Mouse (Mus musculus): ENCODE results near the gene A230050P20Rik. TPM values are rescaled to one million over a fixed set of nuclear protein-coding genes. Genes with fewer than 3 reads are reported as not detected.

The A230050P20Rik gene
- polyA plus RNA-seq, 1 experiment from 2014 or later = 6.3 TPM

GRCm38 (mm10) chr9:20837184-20837947, 31.1 kb upstream of the A230050P20Rik start:
- DNase-seq (ENCODE audit: low spot score) (peak; percentile 15), ATAC-seq (ENCODE audit: low read depth) (no peak)
- no peaks in the 10 kb centered on the region for H3K27me3 ChIP-seq (replicated peaks; ENCODE audit: control insufficient read depth, insufficient read depth, low read length)
- no peak overlapping the region for H3K9ac ChIP-seq (ENCODE audit: low read depth, low read length)
- no peak overlapping the region for H3K4me2 ChIP-seq (ENCODE audit: low read depth, low read length)
- 70% methylated on average over 9 of the region's 9 CpGs for WGBS
- no peaks in the 10 kb centered on the region for H3K4me1 ChIP-seq (ENCODE audit: control insufficient read depth, insufficient read depth, low read length)
- H3K36me3 ChIP-seq (ENCODE audit: control insufficient read depth, insufficient read depth, low read length) = no peaks in the 10 kb centered on the region
- no peak overlapping the region for H3K4me3 ChIP-seq (ENCODE audit: low read depth, low read length)
- H3K27ac ChIP-seq (replicated peaks; ENCODE audit: low read depth, low read length) = no peak overlapping the region
- no peaks in the 10 kb centered on the region for H3K9me3 ChIP-seq (ENCODE audit: control insufficient read depth, low read length)

GRCm38 (mm10) chr9:20838931-20839330, 29.5 kb upstream of the A230050P20Rik start:
- Histone ChIP-seq H3K4me3 (ENCODE audit: low read depth, low read length) (no peak overlapping the region), H3K27me3 (replicated peaks; ENCODE audit: control insufficient read depth, insufficient read depth, low read length) (no peaks in the 10 kb centered on the region), H3K4me1 (ENCODE audit: control insufficient read depth, insufficient read depth, low read length) (no peaks in the 10 kb centered on the region), H3K36me3 (ENCODE audit: control insufficient read depth, insufficient read depth, low read length) (no peaks in the 10 kb centered on the region), H3K9ac (ENCODE audit: low read depth, low read length) (no peak overlapping the region), H3K27ac (replicated peaks; ENCODE audit: low read depth, low read length) (no peak overlapping the region), H3K4me2 (ENCODE audit: low read depth, low read length) (no peak overlapping the region), H3K9me3 (ENCODE audit: control insufficient read depth, low read length) (no peaks in the 10 kb centered on the region)
- WGBS = 60% methylated on average over 5 of the region's 6 CpGs
- ATAC-seq (ENCODE audit: low read depth) (no peak), DNase-seq (ENCODE audit: low spot score) (no peak)

GRCm38 (mm10) chr9:20842211-20842610, 26.2 kb upstream of the A230050P20Rik start:
- Histone ChIP-seq H3K9me3 (ENCODE audit: control insufficient read depth, low read length) (no peaks in the 10 kb centered on the region), H3K36me3 (ENCODE audit: control insufficient read depth, insufficient read depth, low read length) (no peaks in the 10 kb centered on the region), H3K27me3 (replicated peaks; ENCODE audit: control insufficient read depth, insufficient read depth, low read length) (no peaks in the 10 kb centered on the region), H3K9ac (ENCODE audit: low read depth, low read length) (no peak overlapping the region), H3K4me1 (ENCODE audit: control insufficient read depth, insufficient read depth, low read length) (no peaks in the 10 kb centered on the region), H3K4me3 (ENCODE audit: low read depth, low read length) (no peak overlapping the region), H3K4me2 (ENCODE audit: low read depth, low read length) (no peak overlapping the region), H3K27ac (replicated peaks; ENCODE audit: low read depth, low read length) (no peak overlapping the region)
- WGBS = 67% methylated on average over 4 of the region's 4 CpGs
- DNase-seq (ENCODE audit: low spot score) (no peak), ATAC-seq (ENCODE audit: low read depth) (no peak)

- Histone ChIP-seq H3K9ac (ENCODE audit: low read depth, low read length) (no peak overlapping the region), H3K9me3 (ENCODE audit: control insufficient read depth, low read length) (no peaks in the 10 kb centered on the region), H3K27me3 (replicated peaks; ENCODE audit: control insufficient read depth, insufficient read depth, low read length) (no peaks in the 10 kb centered on the region), H3K27ac (replicated peaks; ENCODE audit: low read depth, low read length) (no peak overlapping the region), H3K4me1 (ENCODE audit: control insufficient read depth, insufficient read depth, low read length) (no peaks in the 10 kb centered on the region), H3K36me3 (ENCODE audit: control insufficient read depth, insufficient read depth, low read length) (no peaks in the 10 kb centered on the region), H3K4me2 (ENCODE audit: low read depth, low read length) (no peak overlapping the region), H3K4me3 (ENCODE audit: low read depth, low read length) (no peak overlapping the region)
- 23% methylated on average over 2 of the region's 2 CpGs for WGBS
- no peak for DNase-seq (ENCODE audit: low spot score)
- ATAC-seq (ENCODE audit: low read depth) = no peak
These were observed 25.8 kb upstream of the A230050P20Rik start for GRCm38 (mm10) chr9:20842670-20843069.

- ATAC-seq (ENCODE audit: low read depth) = no peak
- H3K36me3 ChIP-seq (ENCODE audit: control insufficient read depth, insufficient read depth, low read length) = no peaks in the 10 kb centered on the region
- WGBS = 79% methylated on average over 2 of the region's 2 CpGs
- H3K4me3 ChIP-seq (ENCODE audit: low read depth, low read length) = no peak overlapping the region
- H3K4me2 ChIP-seq (ENCODE audit: low read depth, low read length) = no peak overlapping the region
- H3K27me3 ChIP-seq (replicated peaks; ENCODE audit: control insufficient read depth, insufficient read depth, low read length) = no peaks in the 10 kb centered on the region
- no peak for DNase-seq (ENCODE audit: low spot score)
- H3K4me1 ChIP-seq (ENCODE audit: control insufficient read depth, insufficient read depth, low read length) = no peaks in the 10 kb centered on the region
- H3K9ac ChIP-seq (ENCODE audit: low read depth, low read length) = no peak overlapping the region
- no peaks in the 10 kb centered on the region for H3K9me3 ChIP-seq (ENCODE audit: control insufficient read depth, low read length)
- no peak overlapping the region for H3K27ac ChIP-seq (replicated peaks; ENCODE audit: low read depth, low read length)
These were observed 18.3 kb upstream of the A230050P20Rik start for GRCm38 (mm10) chr9:20850179-20850578.

- 10% methylated on average over 6 of the region's 6 CpGs for WGBS
- ATAC-seq (ENCODE audit: low read depth) = no peak
- no peak overlapping the region for H3K27ac ChIP-seq (replicated peaks; ENCODE audit: low read depth, low read length)
These were observed 11.3 kb upstream of the A230050P20Rik start for GRCm38 (mm10) chr9:20857131-20857530.

GRCm38 (mm10) chr9:20859926-20860325, 8.5 kb upstream of the A230050P20Rik start:
- H3K27me3 ChIP-seq (replicated peaks; ENCODE audit: control insufficient read depth, insufficient read depth, low read length) = no peaks in the 10 kb centered on the region
- H3K4me3 ChIP-seq (ENCODE audit: low read depth, low read length) = no peak overlapping the region
- ATAC-seq (ENCODE audit: low read depth) (no peak), DNase-seq (ENCODE audit: low spot score) (no peak)
- no peak overlapping the region for H3K27ac ChIP-seq (replicated peaks; ENCODE audit: low read depth, low read length)
- no peak overlapping the region for H3K4me2 ChIP-seq (ENCODE audit: low read depth, low read length)
- H3K9ac ChIP-seq (ENCODE audit: low read depth, low read length) = no peak overlapping the region
- WGBS = 47% methylated on average over 6 of the region's 6 CpGs
- H3K4me1 ChIP-seq (ENCODE audit: control insufficient read depth, insufficient read depth, low read length) = no peaks in the 10 kb centered on the region
- no peaks in the 10 kb centered on the region for H3K9me3 ChIP-seq (ENCODE audit: control insufficient read depth, low read length)
- H3K36me3 ChIP-seq (ENCODE audit: control insufficient read depth, insufficient read depth, low read length) = no peaks in the 10 kb centered on the region

More at GRCm38 (mm10) chr9:20857131-20857530, 11.3 kb upstream of the A230050P20Rik start:
- no peaks in the 10 kb centered on the region for H3K9me3 ChIP-seq (ENCODE audit: control insufficient read depth, low read length)
- peak; percentile 80 for DNase-seq (ENCODE audit: low spot score)
- no peak overlapping the region for H3K4me2 ChIP-seq (ENCODE audit: low read depth, low read length)
- no peaks in the 10 kb centered on the region for H3K4me1 ChIP-seq (ENCODE audit: control insufficient read depth, insufficient read depth, low read length)
- no peak overlapping the region for H3K4me3 ChIP-seq (ENCODE audit: low read depth, low read length)
- H3K9ac ChIP-seq (ENCODE audit: low read depth, low read length) = no peak overlapping the region
- H3K27me3 ChIP-seq (replicated peaks; ENCODE audit: control insufficient read depth, insufficient read depth, low read length) = no peaks in the 10 kb centered on the region
- no peaks in the 10 kb centered on the region for H3K36me3 ChIP-seq (ENCODE audit: control insufficient read depth, insufficient read depth, low read length)

GRCm38 (mm10) chr9:20861821-20862220, 6.6 kb upstream of the A230050P20Rik start:
- Histone ChIP-seq H3K4me1 (ENCODE audit: control insufficient read depth, insufficient read depth, low read length) (no peaks in the 10 kb centered on the region), H3K36me3 (ENCODE audit: control insufficient read depth, insufficient read depth, low read length) (no peaks in the 10 kb centered on the region), H3K27ac (replicated peaks; ENCODE audit: low read depth, low read length) (no peak overlapping the region), H3K4me2 (ENCODE audit: low read depth, low read length) (no peak overlapping the region), H3K9ac (ENCODE audit: low read depth, low read length) (no peak overlapping the region), H3K4me3 (ENCODE audit: low read depth, low read length) (no peak overlapping the region), H3K27me3 (replicated peaks; ENCODE audit: control insufficient read depth, insufficient read depth, low read length) (no peaks in the 10 kb centered on the region), H3K9me3 (ENCODE audit: control insufficient read depth, low read length) (no peaks in the 10 kb centered on the region)
- WGBS = 5% methylated on average over 4 of the region's 4 CpGs
- no peak for ATAC-seq (ENCODE audit: low read depth)
- no peak for DNase-seq (ENCODE audit: low spot score)

GRCm38 (mm10) chr9:20862225-20862624, 6.2 kb upstream of the A230050P20Rik start:
- H3K27me3 ChIP-seq (replicated peaks; ENCODE audit: control insufficient read depth, insufficient read depth, low read length) = no peaks in the 10 kb centered on the region
- H3K4me1 ChIP-seq (ENCODE audit: control insufficient read depth, insufficient read depth, low read length) = no peaks in the 10 kb centered on the region
- H3K36me3 ChIP-seq (ENCODE audit: control insufficient read depth, insufficient read depth, low read length) = no peaks in the 10 kb centered on the region
- no peaks in the 10 kb centered on the region for H3K9me3 ChIP-seq (ENCODE audit: control insufficient read depth, low read length)
- 53% methylated on average over 4 of the region's 4 CpGs for WGBS
- no peak overlapping the region for H3K4me3 ChIP-seq (ENCODE audit: low read depth, low read length)
- no peak overlapping the region for H3K9ac ChIP-seq (ENCODE audit: low read depth, low read length)
- H3K27ac ChIP-seq (replicated peaks; ENCODE audit: low read depth, low read length) = no peak overlapping the region
- ATAC-seq (ENCODE audit: low read depth) = no peak
- no peak for DNase-seq (ENCODE audit: low spot score)
- H3K4me2 ChIP-seq (ENCODE audit: low read depth, low read length) = no peak overlapping the region
